Mouse (Mus musculus) layer of hippocampus, adult 8-10 months (tissue): ENCODE data around the gene Pard3. TPM values are rescaled to one million over a fixed set of nuclear protein-coding genes. Genes with fewer than 3 reads are reported as not detected.

Experiments
- DNase-seq, 2 experiments: peaks; one replicate each; pipeline ENCODE4 v3.0.0; 2022; ENCODE audit warnings: low spot score in 2 of 2
- total RNA-seq, 4 experiments: library from RNA; stranded (reverse); gene quantifications; 2 replicates each; pipeline ENCODE4 v1.2.4; 2022

Gene Pard3
- total RNA-seq, 4 experiments from 2014 or later: 22.7 to 28.9 (median 25.4) TPM

- DNase-seq: no peak
Observed at GRCm38 (mm10) chr8:127491963-127492362, 428.3 kb downstream of the Pard3 start.

- DNase-seq: no peak
Observed at GRCm38 (mm10) chr8:127495226-127495780, 431.6 kb downstream of the Pard3 start.

GRCm38 (mm10) chr8:127498997-127499719 is 435.5 kb downstream of the Pard3 start:
- no peak for DNase-seq

GRCm38 (mm10) chr8:127499720-127500114 is 436.0 kb downstream of the Pard3 start:
- DNase-seq: no peak

GRCm38 (mm10) chr8:127500206-127500605 is 436.5 kb downstream of the Pard3 start:
- no peak for DNase-seq

- DNase-seq: no peak
Observed at GRCm38 (mm10) chr8:127501756-127502155, 438.1 kb downstream of the Pard3 start.

- no peak for DNase-seq
Observed at GRCm38 (mm10) chr8:127505286-127505685, 441.6 kb downstream of the Pard3 start.

- no peak for DNase-seq
Observed at GRCm38 (mm10) chr8:127506336-127506735, 442.6 kb downstream of the Pard3 start.

- DNase-seq: no peak
Observed at GRCm38 (mm10) chr8:127511341-127511740, 447.6 kb downstream of the Pard3 start.

GRCm38 (mm10) chr8:127512001-127512573 is 448.4 kb downstream of the Pard3 start:
- no peak for DNase-seq

GRCm38 (mm10) chr8:127512580-127512979 is 448.9 kb downstream of the Pard3 start:
- DNase-seq: no peak

GRCm38 (mm10) chr8:127514810-127515735 is 451.4 kb downstream of the Pard3 start:
- no peak for DNase-seq

GRCm38 (mm10) chr8:127516043-127516442 is 452.4 kb downstream of the Pard3 start:
- DNase-seq: no peak

- DNase-seq: no peak
Observed at GRCm38 (mm10) chr8:127525673-127526072, 462.0 kb downstream of the Pard3 start.

- no peak for DNase-seq
Observed at GRCm38 (mm10) chr8:127528315-127528714, 464.6 kb downstream of the Pard3 start.

- no peak for DNase-seq
Observed at GRCm38 (mm10) chr8:127529746-127530145, 466.1 kb downstream of the Pard3 start.

GRCm38 (mm10) chr8:127531866-127532265 is 468.2 kb downstream of the Pard3 start:
- no peak for DNase-seq

GRCm38 (mm10) chr8:127534789-127535188 is 471.1 kb downstream of the Pard3 start:
- DNase-seq: peak; percentile 35 to 38

- peak in 1 of 2 experiments; percentile 12 for DNase-seq
Observed at GRCm38 (mm10) chr8:127535192-127535845, 471.6 kb downstream of the Pard3 start.

GRCm38 (mm10) chr8:127535846-127536220 is 472.1 kb downstream of the Pard3 start:
- DNase-seq: no peak

GRCm38 (mm10) chr8:127539803-127540202 is 476.1 kb downstream of the Pard3 start:
- DNase-seq: no peak
